Mouse (Mus musculus): ENCODE data around the gene Ndufa4l2. TPM values are rescaled to one million over a fixed set of nuclear protein-coding genes. Genes with fewer than 3 reads are reported as not detected.

The Ndufa4l2 gene
- polyA plus RNA-seq, 1 experiment from 2014 or later: 64.6 TPM

GRCm38 (mm10) chr10:127549892-127550291, 35.1 kb downstream of the Ndufa4l2 start:
- no peak overlapping the region for H3K4me2 ChIP-seq (ENCODE audit: low read depth, low read length)
- H3K9ac ChIP-seq (ENCODE audit: low read depth, low read length): no peak overlapping the region
- WGBS: 91% methylated on average over 17 of the region's 17 CpGs
- H3K36me3 ChIP-seq (ENCODE audit: control insufficient read depth, insufficient read depth, low read length): peaks cover 35% of the 10 kb centered on the region
- no peaks in the 10 kb centered on the region for H3K9me3 ChIP-seq (ENCODE audit: control insufficient read depth, low read length)
- no peak overlapping the region for H3K4me3 ChIP-seq (ENCODE audit: low read length)
- no peaks in the 10 kb centered on the region for H3K4me1 ChIP-seq (ENCODE audit: control insufficient read depth, insufficient read depth, low read length)
- no peaks in the 10 kb centered on the region for H3K27me3 ChIP-seq (replicated peaks; ENCODE audit: control insufficient read depth, insufficient read depth, low read length)
- no peak for ATAC-seq
- H3K27ac ChIP-seq (ENCODE audit: low read length): no peak overlapping the region

GRCm38 (mm10) chr10:127555703-127556102, 40.9 kb downstream of the Ndufa4l2 start:
- 71% methylated on average over 18 of the region's 18 CpGs for WGBS
- no peaks in the 10 kb centered on the region for H3K4me1 ChIP-seq (ENCODE audit: control insufficient read depth, insufficient read depth, low read length)
- no peak for ATAC-seq
- peaks cover 56% of the 10 kb centered on the region for H3K36me3 ChIP-seq (ENCODE audit: control insufficient read depth, insufficient read depth, low read length)
- H3K9me3 ChIP-seq (ENCODE audit: control insufficient read depth, low read length): no peaks in the 10 kb centered on the region
- no peak overlapping the region for H3K9ac ChIP-seq (ENCODE audit: low read depth, low read length)
- no peak overlapping the region for H3K27ac ChIP-seq (ENCODE audit: low read length)
- H3K4me2 ChIP-seq (ENCODE audit: low read depth, low read length): no peak overlapping the region
- no peaks in the 10 kb centered on the region for H3K27me3 ChIP-seq (replicated peaks; ENCODE audit: control insufficient read depth, insufficient read depth, low read length)
- no peak overlapping the region for H3K4me3 ChIP-seq (ENCODE audit: low read length)

- 92% methylated on average over 13 of the region's 13 CpGs for WGBS
- no peaks in the 10 kb centered on the region for H3K27me3 ChIP-seq (replicated peaks; ENCODE audit: control insufficient read depth, insufficient read depth, low read length)
- no peak overlapping the region for H3K9ac ChIP-seq (ENCODE audit: low read depth, low read length)
- H3K27ac ChIP-seq (ENCODE audit: low read length): no peak overlapping the region
- H3K4me2 ChIP-seq (ENCODE audit: low read depth, low read length): no peak overlapping the region
- peaks cover 59% of the 10 kb centered on the region for H3K36me3 ChIP-seq (ENCODE audit: control insufficient read depth, insufficient read depth, low read length)
- no peak overlapping the region for H3K4me3 ChIP-seq (ENCODE audit: low read length)
- H3K4me1 ChIP-seq (ENCODE audit: control insufficient read depth, insufficient read depth, low read length): no peaks in the 10 kb centered on the region
- no peaks in the 10 kb centered on the region for H3K9me3 ChIP-seq (ENCODE audit: control insufficient read depth, low read length)
- ATAC-seq: no peak
Observed at GRCm38 (mm10) chr10:127557397-127557796, 42.6 kb downstream of the Ndufa4l2 start.

GRCm38 (mm10) chr10:127561145-127561544, 46.4 kb downstream of the Ndufa4l2 start:
- Histone ChIP-seq H3K4me2 (ENCODE audit: low read depth, low read length) (no peak overlapping the region), H3K36me3 (ENCODE audit: control insufficient read depth, insufficient read depth, low read length) (peaks cover 40% of the 10 kb centered on the region), H3K9me3 (ENCODE audit: control insufficient read depth, low read length) (no peaks in the 10 kb centered on the region), H3K27ac (ENCODE audit: low read length) (no peak overlapping the region), H3K27me3 (replicated peaks; ENCODE audit: control insufficient read depth, insufficient read depth, low read length) (no peaks in the 10 kb centered on the region), H3K9ac (ENCODE audit: low read depth, low read length) (no peak overlapping the region), H3K4me3 (ENCODE audit: low read length) (no peak overlapping the region), H3K4me1 (ENCODE audit: control insufficient read depth, insufficient read depth, low read length) (peaks cover 7% of the 10 kb centered on the region)
- no peak for ATAC-seq

GRCm38 (mm10) chr10:127563840-127564239, 49.1 kb downstream of the Ndufa4l2 start:
- H3K27me3 ChIP-seq (replicated peaks; ENCODE audit: control insufficient read depth, insufficient read depth, low read length): no peaks in the 10 kb centered on the region
- H3K4me3 ChIP-seq (ENCODE audit: low read length): no peak overlapping the region
- peaks cover 26% of the 10 kb centered on the region for H3K36me3 ChIP-seq (ENCODE audit: control insufficient read depth, insufficient read depth, low read length)
- H3K4me2 ChIP-seq (ENCODE audit: low read depth, low read length): no peak overlapping the region
- H3K27ac ChIP-seq (ENCODE audit: low read length): 0 out of 2 replicates have a peak overlapping the region, but pooled peaks have one; percentile 23
- 68% methylated on average over 8 of the region's 8 CpGs for WGBS
- 0 out of 2 replicates have a peak, but pooled peaks have one; percentile 5 for ATAC-seq
- peaks cover 7% of the 10 kb centered on the region for H3K4me1 ChIP-seq (ENCODE audit: control insufficient read depth, insufficient read depth, low read length)
- no peaks in the 10 kb centered on the region for H3K9me3 ChIP-seq (ENCODE audit: control insufficient read depth, low read length)
- H3K9ac ChIP-seq (ENCODE audit: low read depth, low read length): no peak overlapping the region

GRCm38 (mm10) chr10:127564301-127564700, 49.5 kb downstream of the Ndufa4l2 start:
- Histone ChIP-seq H3K9me3 (ENCODE audit: control insufficient read depth, low read length) (no peaks in the 10 kb centered on the region), H3K9ac (ENCODE audit: low read depth, low read length) (no peak overlapping the region), H3K27ac (ENCODE audit: low read length) (0 out of 2 replicates have a peak overlapping the region, but pooled peaks have one; percentile 23), H3K4me3 (ENCODE audit: low read length) (no peak overlapping the region), H3K4me2 (ENCODE audit: low read depth, low read length) (no peak overlapping the region), H3K4me1 (ENCODE audit: control insufficient read depth, insufficient read depth, low read length) (peaks cover 7% of the 10 kb centered on the region), H3K27me3 (replicated peaks; ENCODE audit: control insufficient read depth, insufficient read depth, low read length) (no peaks in the 10 kb centered on the region), H3K36me3 (ENCODE audit: control insufficient read depth, insufficient read depth, low read length) (peaks cover 26% of the 10 kb centered on the region)
- peak; percentile 81 for ATAC-seq
- 39% methylated on average over 13 of the region's 13 CpGs for WGBS

Other genes with a start within 250 kb of the Ndufa4l2 start
- 162 and 170 TPM in 2 replicates for gene Dctn2, start 248.6 kb upstream of the Ndufa4l2 start, polyA plus RNA-seq (2015; fragmentation: Nextera tagmentation; extraction: Ambion mirVana)
- 9.9 and 11.1 TPM in 2 replicates for gene Mbd6, start 225.9 kb upstream of the Ndufa4l2 start, polyA plus RNA-seq (2015; fragmentation: Nextera tagmentation; extraction: Ambion mirVana)
- gene Mars, start 203.2 kb upstream of the Ndufa4l2 start, polyA plus RNA-seq (2015; fragmentation: Nextera tagmentation; extraction: Ambion mirVana): 96.8 and 108 TPM in 2 replicates
- gene Arhgap9, start 193.0 kb upstream of the Ndufa4l2 start, polyA plus RNA-seq (2015; fragmentation: Nextera tagmentation; extraction: Ambion mirVana): 7.9 and 9.0 TPM in 2 replicates
- 6.6 and 7.6 TPM in 2 replicates for gene Gli1, start 173.0 kb upstream of the Ndufa4l2 start, polyA plus RNA-seq (2015; fragmentation: Nextera tagmentation; extraction: Ambion mirVana)
- not detected in 2 replicates for gene Inhbe, start 160.6 kb upstream of the Ndufa4l2 start, polyA plus RNA-seq (2015; fragmentation: Nextera tagmentation; extraction: Ambion mirVana)
- not detected in 2 replicates for gene Inhbc, start 144.5 kb upstream of the Ndufa4l2 start, polyA plus RNA-seq (2015; fragmentation: Nextera tagmentation; extraction: Ambion mirVana)
- 17.7 and 18.3 TPM in 2 replicates for gene R3hdm2, start 134.6 kb upstream of the Ndufa4l2 start, polyA plus RNA-seq (2015; fragmentation: Nextera tagmentation; extraction: Ambion mirVana)
- 0.32 and 0.67 TPM in 2 replicates for gene Stac3, start 13.3 kb upstream of the Ndufa4l2 start, polyA plus RNA-seq (2015; fragmentation: Nextera tagmentation; extraction: Ambion mirVana)
- gene Shmt2, start 7.5 kb downstream of the Ndufa4l2 start, polyA plus RNA-seq (2015; fragmentation: Nextera tagmentation; extraction: Ambion mirVana): 146 and 170 TPM in 2 replicates
- gene Nxph4, start 19.6 kb downstream of the Ndufa4l2 start, polyA plus RNA-seq (2015; fragmentation: Nextera tagmentation; extraction: Ambion mirVana): 4.3 and 4.4 TPM in 2 replicates
- gene Lrp1, start 106.2 kb downstream of the Ndufa4l2 start, polyA plus RNA-seq (2015; fragmentation: Nextera tagmentation; extraction: Ambion mirVana): 64.6 and 67.0 TPM in 2 replicates
- 46.8 and 49.3 TPM in 2 replicates for gene Stat6, start 128.0 kb downstream of the Ndufa4l2 start, polyA plus RNA-seq (2015; fragmentation: Nextera tagmentation; extraction: Ambion mirVana)
- gene Nemp1, start 151.9 kb downstream of the Ndufa4l2 start, polyA plus RNA-seq (2015; fragmentation: Nextera tagmentation; extraction: Ambion mirVana): 4.8 and 5.9 TPM in 2 replicates
- gene Nab2, start 153.6 kb downstream of the Ndufa4l2 start, polyA plus RNA-seq (2015; fragmentation: Nextera tagmentation; extraction: Ambion mirVana): 7.5 and 8.4 TPM in 2 replicates
- gene Myo1a, start 190.2 kb downstream of the Ndufa4l2 start, polyA plus RNA-seq (2015; fragmentation: Nextera tagmentation; extraction: Ambion mirVana): 53.8 and 61.2 TPM in 2 replicates
- gene Tac2, start 209.5 kb downstream of the Ndufa4l2 start, polyA plus RNA-seq (2015; fragmentation: Nextera tagmentation; extraction: Ambion mirVana): 1.3 and 2.2 TPM in 2 replicates
- 1.6 TPM in 2 replicates for gene Zbtb39, start 224.6 kb downstream of the Ndufa4l2 start, polyA plus RNA-seq (2015; fragmentation: Nextera tagmentation; extraction: Ambion mirVana)
- 2.1 and 2.2 TPM in 2 replicates for gene Gpr182, start 236.8 kb downstream of the Ndufa4l2 start, polyA plus RNA-seq (2015; fragmentation: Nextera tagmentation; extraction: Ambion mirVana)
- gene Rdh1, start 244.8 kb downstream of the Ndufa4l2 start, polyA plus RNA-seq (2015; fragmentation: Nextera tagmentation; extraction: Ambion mirVana): 0.05 TPM in 2 replicates
- gene Rdh16f1, start 244.8 kb downstream of the Ndufa4l2 start, polyA plus RNA-seq (2015; fragmentation: Nextera tagmentation; extraction: Ambion mirVana): 0.17 TPM in 1 of 2 replicates, not detected in the other

Measured in intestine, embryonic 16.5 days (tissue).